In genomic region chr4:82535606-82536434, GRCm38 (mm10) we compare ENCODE assay signal across 11 mouse cellular contexts.
DNase-seq lines count a peak whose midpoint lies in the region; ATAC-seq and TF ChIP-seq lines count a peak whose summit lies in the region.
"Had no signal": no experiment of that assay in that cellular context is flagged by ENCODE, and none has a peak within 500 bp of the region (broad histone marks: within the 10 kb centered on the region; RNA-seq: fewer than 3 reads in every experiment).

No protein-coding gene starts in this region.

- TF ChIP-seq EP300 in heart, postnatal 0 days (IDR thresholded peaks at IDR 0.05; ENCODE audit: low read depth): no peak

- no peak for DNase-seq in embryonic facial prominence, embryonic 10.5 days (ENCODE audit: low spot score)
- no peak for DNase-seq in lung, embryonic 14.5 days
- DNase-seq in lung, adult 18-20 months: no peak
- DNase-seq in heart, postnatal 0 days (ENCODE audit: low spot score): no peak
- DNase-seq in midbrain, postnatal 0 days (ENCODE audit: low spot score): no peak
- no peak for DNase-seq in adrenal gland, postnatal 25 days
- no peak for DNase-seq in adrenal gland, adult 18-20 months (ENCODE audit: low spot score in 2 of 2)
- DNase-seq: kidney, postnatal 25 days; thymus, adult 18-20 months had no signal

- H3K36me3 ChIP-seq in embryonic facial prominence, embryonic 12.5 days: no peaks in the 10 kb centered on the region
- H3K36me3 ChIP-seq in embryonic facial prominence, embryonic 10.5 days (replicated peaks): no peaks in the 10 kb centered on the region
- H3K36me3 ChIP-seq in lung, embryonic 14.5 days (ENCODE audit: insufficient read depth): no peaks in the 10 kb centered on the region
- no peaks in the 10 kb centered on the region for H3K36me3 ChIP-seq in heart, postnatal 0 days (replicated peaks; ENCODE audit: control insufficient read depth, insufficient read depth, low read length)
- H3K36me3 ChIP-seq in midbrain, postnatal 0 days (ENCODE audit: insufficient read depth, low read length): no peaks in the 10 kb centered on the region
- H3K36me3 ChIP-seq: liver, embryonic 12.5 days had no signal

- H3K9me3 ChIP-seq in embryonic facial prominence, embryonic 12.5 days: no peaks in the 10 kb centered on the region
- H3K9me3 ChIP-seq in embryonic facial prominence, embryonic 10.5 days: no peaks in the 10 kb centered on the region
- H3K9me3 ChIP-seq in lung, embryonic 14.5 days (ENCODE audit: low read depth, low read length): no peaks in the 10 kb centered on the region
- no peaks in the 10 kb centered on the region for H3K9me3 ChIP-seq in heart, postnatal 0 days (replicated peaks; ENCODE audit: control insufficient read depth, low read length)
- H3K9me3 ChIP-seq in midbrain, postnatal 0 days (ENCODE audit: low read length): no peaks in the 10 kb centered on the region
- H3K9me3 ChIP-seq: liver, embryonic 12.5 days had no signal

- no peak for TF ChIP-seq CTCF in lung, embryonic 14.5 days (IDR thresholded peaks at IDR 0.05; ENCODE audit: low read depth)
- no peak for TF ChIP-seq CTCF in heart, postnatal 0 days (IDR thresholded peaks at IDR 0.05; ENCODE audit: low read depth)
- TF ChIP-seq CTCF in midbrain, postnatal 0 days (IDR thresholded peaks at IDR 0.05): no peak

- H3K4me3 ChIP-seq in embryonic facial prominence, embryonic 12.5 days: peak overlapping the region; percentile 38; the same call in 1 of the 2 replicates
- no peak overlapping the region for H3K4me3 ChIP-seq in embryonic facial prominence, embryonic 10.5 days
- H3K4me3 ChIP-seq in lung, embryonic 14.5 days (ENCODE audit: low read depth, low read length): no peak overlapping the region; the same call in 1 of the 2 replicates
- H3K4me3 ChIP-seq in heart, postnatal 0 days (ENCODE audit: low read depth, low read length): no peak overlapping the region
- no peak overlapping the region for H3K4me3 ChIP-seq in midbrain, postnatal 0 days (ENCODE audit: low read depth, low read length)
- H3K4me3 ChIP-seq: liver, embryonic 12.5 days had no signal

- peak overlapping the region; percentile 65 for H3K4me2 ChIP-seq in embryonic facial prominence, embryonic 12.5 days (replicated peaks)
- H3K4me2 ChIP-seq in lung, embryonic 14.5 days: peak overlapping the region; percentile 84
- no peak overlapping the region for H3K4me2 ChIP-seq in heart, postnatal 0 days (ENCODE audit: low read depth, low read length)
- peak overlapping the region; percentile 61 for H3K4me2 ChIP-seq in midbrain, postnatal 0 days (ENCODE audit: low read depth, low read length, poor library complexity, severe bottlenecking)

- peaks cover 7% of the 10 kb centered on the region; the same call in 1 of the 2 replicates for H3K27me3 ChIP-seq in embryonic facial prominence, embryonic 12.5 days
- H3K27me3 ChIP-seq in embryonic facial prominence, embryonic 10.5 days (replicated peaks; ENCODE audit: low read depth, poor library complexity, severe bottlenecking): peaks cover 100% of the 10 kb centered on the region
- peaks cover 5% of the 10 kb centered on the region; the same call in 1 of the 2 replicates for H3K27me3 ChIP-seq in lung, embryonic 14.5 days (ENCODE audit: insufficient read depth, low read length)
- H3K27me3 ChIP-seq in heart, postnatal 0 days (ENCODE audit: control insufficient read depth, insufficient read depth, low read length): no peaks in the 10 kb centered on the region
- H3K27me3 ChIP-seq in midbrain, postnatal 0 days (ENCODE audit: insufficient read depth, low read length): peaks cover 18% of the 10 kb centered on the region

- no peak for ATAC-seq in embryonic facial prominence, embryonic 12.5 days (ENCODE audit: insufficient number of reproducible peaks, insufficient read depth, low FRiP score, low TSS enrichment)
- ATAC-seq in lung, embryonic 14.5 days (ENCODE audit: insufficient read depth): no peak
- ATAC-seq in heart, postnatal 0 days (ENCODE audit: insufficient read depth, low read depth): no peak
- no peak for ATAC-seq in midbrain, postnatal 0 days (ENCODE audit: low FRiP score)
- ATAC-seq: liver, embryonic 12.5 days had no signal

- H3K9ac ChIP-seq in embryonic facial prominence, embryonic 12.5 days: 0 out of 2 replicates have a peak overlapping the region, but pooled peaks have one; percentile 20
- H3K9ac ChIP-seq in lung, embryonic 14.5 days: peak overlapping the region; percentile 65; the same call in 1 of the 2 replicates
- 0 out of 2 replicates have a peak overlapping the region, but pooled peaks have one; percentile 1 for H3K9ac ChIP-seq in heart, postnatal 0 days (replicated peaks; ENCODE audit: low read depth, low read length)
- no peak overlapping the region for H3K9ac ChIP-seq in midbrain, postnatal 0 days (replicated peaks; ENCODE audit: low read length, poor library complexity, severe bottlenecking)
- H3K9ac ChIP-seq: liver, embryonic 12.5 days had no signal

- 41% methylated on average over 6 of the region's 6 CpGs for WGBS in embryonic facial prominence, embryonic 12.5 days
- 36% methylated on average over 6 of the region's 6 CpGs for WGBS in embryonic facial prominence, embryonic 10.5 days
- WGBS in lung, embryonic 14.5 days: 70% methylated on average over 6 of the region's 6 CpGs
- 71% methylated on average over 6 of the region's 6 CpGs for WGBS in heart, postnatal 0 days
- WGBS in midbrain, postnatal 0 days: 65% methylated on average over 6 of the region's 6 CpGs

- H3K4me1 ChIP-seq in embryonic facial prominence, embryonic 12.5 days: peaks cover 40% of the 10 kb centered on the region
- H3K4me1 ChIP-seq in embryonic facial prominence, embryonic 10.5 days: peaks cover 65% of the 10 kb centered on the region
- peaks cover 30% of the 10 kb centered on the region; the same call in 1 of the 2 replicates for H3K4me1 ChIP-seq in lung, embryonic 14.5 days (ENCODE audit: insufficient read depth)
- peaks cover 68% of the 10 kb centered on the region for H3K4me1 ChIP-seq in heart, postnatal 0 days (ENCODE audit: control insufficient read depth, insufficient read depth)
- peaks cover 11% of the 10 kb centered on the region; the same call in 1 of the 2 replicates for H3K4me1 ChIP-seq in midbrain, postnatal 0 days (ENCODE audit: insufficient read depth, low read length)

- H3K27ac ChIP-seq in embryonic facial prominence, embryonic 12.5 days: no peak overlapping the region
- H3K27ac ChIP-seq in embryonic facial prominence, embryonic 10.5 days (replicated peaks): no peak overlapping the region
- no peak overlapping the region for H3K27ac ChIP-seq in lung, embryonic 14.5 days (ENCODE audit: low read depth)
- peak overlapping the region; percentile 70 for H3K27ac ChIP-seq in heart, postnatal 0 days (ENCODE audit: low read depth)
- peak overlapping the region; percentile 38; the same call in 1 of the 2 replicates for H3K27ac ChIP-seq in midbrain, postnatal 0 days (ENCODE audit: low read depth, low read length)
- H3K27ac ChIP-seq: liver, embryonic 12.5 days had no signal

Comparison
In these comparisons a context has a peak if more than half of its experiments do, and no peak if none do; other contexts are left out.
1. H3K27ac ChIP-seq: peak in heart, postnatal 0 days (single experiment) and midbrain, postnatal 0 days (single experiment); none in embryonic facial prominence, embryonic 12.5 days (single experiment), embryonic facial prominence, embryonic 10.5 days (single experiment) and lung, embryonic 14.5 days (single experiment).